Mouse (Mus musculus) stomach, embryonic 16.5 days (tissue): ENCODE data around the gene Olfr370. TPM values are rescaled to one million over a fixed set of nuclear protein-coding genes. Genes with fewer than 3 reads are reported as not detected.
"Not testable (repeated sequence)": the region's sequence is repeated elsewhere in the genome, so short reads cannot be mapped to it uniquely, and the experiment has no call there.

Experiments
- ATAC-seq: fragments of 200-750 bp; cut with Nextera tagmentation; 2 replicates; pipeline ENCODE4 v1.8.0; 2017; ENCODE audit warnings: moderate number of reproducible peaks, moderate TSS enrichment; ENCODE audit not compliant: insufficient read depth, low FRiP score
- H3K27ac ChIP-seq: fragments of 300-500 bp; sonication (generic); 2 replicates; pipeline ENCODE4 v1.5.1; 2014; ENCODE audit warnings: low read length
- H3K27me3 ChIP-seq: fragments of 300-500 bp; sonication (generic); 2 replicates; pipeline ENCODE4 v1.6.1; 2014; ENCODE audit warnings: low read length, control low read depth, mixed read lengths; ENCODE audit not compliant: control insufficient read depth, insufficient read depth
- H3K36me3 ChIP-seq: fragments of 300-500 bp; sonication (generic); 2 replicates; pipeline ENCODE4 v1.6.1; 2014; ENCODE audit warnings: low read length; ENCODE audit not compliant: control insufficient read depth, insufficient read depth
- H3K4me1 ChIP-seq: fragments of 300-500 bp; sonication (generic); 2 replicates; pipeline ENCODE4 v1.6.1; 2014; ENCODE audit warnings: low read length, control low read depth, mixed read lengths; ENCODE audit not compliant: control insufficient read depth, insufficient read depth
- H3K4me2 ChIP-seq: fragments of 300-500 bp; sonication (generic); 2 replicates; pipeline ENCODE4 v1.6.1; 2014; ENCODE audit warnings: low read depth, low read length, mixed read lengths
- H3K4me3 ChIP-seq: fragments of 300-500 bp; sonication (generic); replicated peaks from 2 replicates; pipeline ENCODE4 v1.5.1; 2014; ENCODE audit warnings: mild to moderate bottlenecking, low read length
- H3K9ac ChIP-seq: fragments of 300-500 bp; sonication (generic); 2 replicates; pipeline ENCODE4 v1.6.1; 2014; ENCODE audit warnings: low read length
- H3K9me3 ChIP-seq: fragments of 300-500 bp; sonication (generic); replicated peaks from 2 replicates; pipeline ENCODE4 v1.6.1; 2016; ENCODE audit warnings: low read length, control low read depth; ENCODE audit not compliant: control insufficient read depth
- WGBS: fragments of 180-500 bp; shearing (Covaris S2); extraction: QIAGEN DNeasy Blood & Tissue Kit; methylation state at CpG from one replicate; pipeline ENCODE4 v1.1.7; 2014; 5-methylcytosine and 5-hydroxymethylcytosine counted together
- polyA plus RNA-seq: library from polyadenylated mRNA; unstranded; fragments of >200 nt; fragmentation: Nextera tagmentation; extraction: Ambion mirVana; gene quantifications from 2 replicates; pipeline ENCODE4 v1.2.1, GENCODE M21; 2015

The Olfr370 gene
- polyA plus RNA-seq, 1 experiment from 2014 or later, result not detected

DNA sequence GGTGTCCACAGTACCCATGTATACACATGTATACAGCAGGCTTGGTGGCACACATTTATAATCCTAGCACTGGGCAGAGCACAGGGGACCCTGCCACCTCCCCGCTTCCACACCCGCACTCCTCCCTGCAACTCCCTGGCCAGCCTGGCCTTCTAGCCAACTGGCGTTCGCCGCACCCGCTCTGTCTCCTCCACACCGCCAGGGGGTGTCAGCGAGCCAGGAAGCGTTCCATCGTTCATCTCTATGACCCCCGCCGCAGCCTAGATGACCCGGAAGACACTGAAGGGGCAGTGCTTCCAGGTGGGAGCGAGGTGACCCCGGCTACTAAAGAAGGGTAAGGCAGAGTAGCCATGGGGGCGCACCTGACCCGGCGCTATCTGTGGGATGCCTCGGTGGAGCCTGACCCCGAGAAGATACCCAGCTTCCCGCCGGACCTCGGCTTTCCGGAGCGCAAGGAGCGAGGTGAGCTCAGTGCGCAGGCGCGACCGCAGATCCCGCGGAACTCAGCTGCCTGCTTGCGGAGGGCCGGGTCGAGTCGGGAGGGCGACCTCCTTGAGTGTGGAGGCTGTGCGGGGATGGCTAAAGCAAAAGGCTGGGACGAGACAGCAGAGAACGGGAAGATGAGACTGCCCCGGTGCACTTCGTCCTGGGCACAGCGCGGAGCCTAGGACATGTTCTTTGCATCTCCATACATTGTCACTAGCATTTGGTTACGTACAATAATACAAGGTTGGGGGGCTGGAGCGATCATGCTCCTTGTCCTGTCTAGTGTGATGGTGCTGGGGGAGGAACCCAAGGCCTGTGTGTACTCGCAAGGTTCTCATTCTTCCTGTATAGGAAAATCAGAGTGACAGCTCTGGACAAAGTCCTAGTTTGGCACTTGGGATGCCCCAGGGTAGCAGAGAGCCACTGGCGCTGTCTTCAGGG, 31.2 kb downstream of the Olfr370 start, which contains the start of gene Ndufb7:
TSS of gene Ndufb7 (plus strand) at position 203 of the 927 bp plus-strand sequence.
- under 1% methylated on average over 48 of the region's 48 CpGs for WGBS
- H3K27ac ChIP-seq, result peak within 1 kb of the TSS; percentile 70
- no peaks in the 10 kb centered on the region for H3K9me3 ChIP-seq

GRCm38 (mm10) chr8:83567668-83568067, 32.1 kb downstream of the Olfr370 start:
- Histone ChIP-seq H3K9ac (peak overlapping the region; percentile 86), H3K36me3 (peaks cover 8% of the 10 kb centered on the region; the same call in 1 of the 2 replicates), H3K4me2 (peak overlapping the region; percentile 68), H3K4me3 (peak overlapping the region; percentile 88), H3K4me1 (peaks cover 6% of the 10 kb centered on the region), H3K27ac (no peak overlapping the region), H3K27me3 (no peaks in the 10 kb centered on the region), H3K9me3 (no peaks in the 10 kb centered on the region)
- ATAC-seq, result no peak
- WGBS, result 46% methylated on average over 3 of the region's 3 CpGs

More for the DNA sequence above, 31.2 kb downstream of the Olfr370 start, which contains the start of gene Ndufb7:
- Histone ChIP-seq H3K27me3 (no peaks in the 10 kb centered on the region), H3K36me3 (peaks cover 3% of the 10 kb centered on the region; the same call in 1 of the 2 replicates), H3K9ac (peak within 1 kb of the TSS; percentile 86), H3K4me1 (peaks cover 6% of the 10 kb centered on the region), H3K4me2 (peak within 1 kb of the TSS; percentile 68), H3K4me3 (peak within 1 kb of the TSS; percentile 88)
- ATAC-seq, result peak; percentile 85

- H3K4me3 ChIP-seq, result no peak overlapping the region; the same call in 1 of the 2 replicates
- H3K27ac ChIP-seq, result no peak overlapping the region
- H3K9ac ChIP-seq, result peak overlapping the region; percentile 16; the same call in 1 of the 2 replicates
- WGBS, result 61% methylated on average over 5 of the region's 5 CpGs
- no peaks in the 10 kb centered on the region for H3K9me3 ChIP-seq
- no peak for ATAC-seq
- H3K4me2 ChIP-seq, result no peak overlapping the region
- peaks cover 6% of the 10 kb centered on the region for H3K4me1 ChIP-seq
- H3K36me3 ChIP-seq, result peaks cover 8% of the 10 kb centered on the region; the same call in 1 of the 2 replicates
- H3K27me3 ChIP-seq, result no peaks in the 10 kb centered on the region
These were observed 32.5 kb downstream of the Olfr370 start for GRCm38 (mm10) chr8:83568128-83568527.

DNA sequence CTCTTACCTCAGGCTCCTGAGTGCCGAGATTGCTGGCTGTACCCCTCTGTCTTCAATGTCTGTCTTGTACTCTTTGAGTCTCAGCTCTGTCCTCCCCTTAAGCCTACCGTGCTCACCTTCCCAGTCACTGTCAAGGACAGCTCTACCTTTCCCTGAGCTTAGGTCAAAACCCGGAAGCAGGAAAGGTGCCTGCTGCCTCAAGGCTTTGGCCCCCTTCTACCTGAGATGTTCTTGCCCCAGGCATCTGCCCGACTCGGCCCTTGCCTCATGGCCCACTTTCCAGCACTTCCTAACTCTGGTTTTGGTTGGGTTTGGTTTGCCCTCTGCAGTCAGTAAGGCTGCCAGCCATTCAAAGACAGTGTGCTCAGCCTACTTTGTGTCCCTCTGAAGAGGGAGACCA, 33.2 kb downstream of the Olfr370 start:
- 76% methylated on average over 5 of the region's 5 CpGs for WGBS
- Histone ChIP-seq H3K36me3 (peaks cover 8% of the 10 kb centered on the region; the same call in 1 of the 2 replicates), H3K27me3 (no peaks in the 10 kb centered on the region), H3K9ac (no peak overlapping the region), H3K4me2 (no peak overlapping the region), H3K4me3 (no peak overlapping the region), H3K9me3 (no peaks in the 10 kb centered on the region), H3K27ac (no peak overlapping the region), H3K4me1 (peaks cover 6% of the 10 kb centered on the region)
- ATAC-seq, result no peak

DNA sequence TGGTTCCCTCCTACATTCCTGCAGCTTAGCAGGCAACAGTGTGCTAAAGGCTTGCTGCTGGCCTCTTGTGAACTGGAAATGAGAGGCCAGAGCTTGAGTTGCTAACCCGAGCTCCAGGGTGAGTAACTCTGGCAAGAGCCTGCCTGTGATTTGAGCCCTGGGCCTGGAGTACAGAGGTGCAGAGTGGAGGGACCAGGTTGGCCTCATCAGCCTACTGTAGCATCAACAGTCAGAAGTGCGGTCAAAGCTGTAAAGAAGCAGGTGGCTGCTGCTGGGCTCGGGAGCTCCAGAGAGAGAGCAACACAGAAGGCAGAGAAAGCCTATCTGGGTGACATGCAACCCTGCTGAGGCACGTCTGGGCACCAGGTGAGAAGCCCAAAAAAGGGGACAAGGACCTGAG, 33.6 kb downstream of the Olfr370 start:
- Histone ChIP-seq H3K4me3 (no peak overlapping the region), H3K36me3 (peaks cover 8% of the 10 kb centered on the region; the same call in 1 of the 2 replicates), H3K4me2 (no peak overlapping the region), H3K27ac (no peak overlapping the region), H3K9ac (no peak overlapping the region), H3K9me3 (no peaks in the 10 kb centered on the region), H3K4me1 (peaks cover 6% of the 10 kb centered on the region), H3K27me3 (no peaks in the 10 kb centered on the region)
- no peak for ATAC-seq
- WGBS, result 72% methylated on average over 4 of the region's 4 CpGs

DNA sequence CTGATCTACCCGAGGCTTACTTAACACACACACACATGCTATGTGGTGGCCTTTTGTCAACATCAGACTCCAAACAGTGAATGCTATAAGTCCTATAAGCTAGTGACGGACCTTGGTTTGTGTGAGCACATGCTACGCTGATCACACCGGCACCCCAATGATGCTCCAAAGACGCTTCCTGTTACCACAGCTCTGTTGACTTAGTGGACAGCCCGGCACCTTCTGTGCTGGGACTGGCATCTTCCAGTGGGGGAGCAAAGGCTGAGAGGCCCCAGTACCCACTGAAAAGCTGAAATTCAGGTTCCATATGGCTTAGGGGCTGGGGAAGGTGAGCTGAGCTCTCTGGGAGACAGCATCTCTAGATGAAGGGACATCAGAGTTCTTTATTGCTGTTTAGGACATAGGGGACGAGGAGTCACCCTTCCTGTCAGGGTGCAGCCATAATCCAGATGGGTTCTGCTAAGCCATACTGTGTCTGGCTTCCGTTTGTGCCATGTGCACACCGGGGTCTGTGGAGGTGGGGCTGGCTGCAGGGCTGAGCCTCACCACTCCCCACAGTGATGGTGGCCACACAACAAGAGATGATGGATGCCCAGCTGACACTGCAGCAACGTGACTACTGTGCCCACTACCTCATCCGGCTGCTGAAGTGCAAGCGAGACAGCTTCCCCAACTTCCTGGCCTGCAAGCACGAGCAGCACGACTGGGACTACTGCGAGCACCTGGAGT, 34.9 kb downstream of the Olfr370 start:
- peaks cover 8% of the 10 kb centered on the region; the same call in 1 of the 2 replicates for H3K36me3 ChIP-seq

GRCm38 (mm10) chr8:83571001-83571340, 35.4 kb downstream of the Olfr370 start:
- H3K36me3 ChIP-seq, H3K9me3 ChIP-seq, H3K27me3 ChIP-seq, ATAC-seq, H3K4me3 ChIP-seq, H3K9ac ChIP-seq, H3K4me2 ChIP-seq, H3K27ac ChIP-seq, H3K4me1 ChIP-seq: not testable (repeated sequence)
- 90% methylated on average over 6 of the region's 7 CpGs for WGBS

More for the DNA sequence above, 34.9 kb downstream of the Olfr370 start:
- H3K4me1 ChIP-seq, result peaks cover 6% of the 10 kb centered on the region
- H3K27ac ChIP-seq, result no peak overlapping the region
- no peak overlapping the region for H3K4me3 ChIP-seq
- no peaks in the 10 kb centered on the region for H3K27me3 ChIP-seq
- ATAC-seq, result no peak
- H3K4me2 ChIP-seq, result no peak overlapping the region
- no peak overlapping the region for H3K9ac ChIP-seq
- WGBS, result 76% methylated on average over 15 of the region's 15 CpGs
- H3K9me3 ChIP-seq, result no peaks in the 10 kb centered on the region

- Histone ChIP-seq H3K9ac (no peak overlapping the region), H3K9me3 (no peaks in the 10 kb centered on the region), H3K27me3 (no peaks in the 10 kb centered on the region), H3K4me1 (peaks cover 14% of the 10 kb centered on the region), H3K4me2 (no peak overlapping the region), H3K4me3 (no peak overlapping the region), H3K36me3 (peaks cover 8% of the 10 kb centered on the region; the same call in 1 of the 2 replicates), H3K27ac (no peak overlapping the region)
- 91% methylated on average over 10 of the region's 10 CpGs for WGBS
- ATAC-seq, result no peak
These were observed 36.2 kb downstream of the Olfr370 start for GRCm38 (mm10) chr8:83571791-83572190.
